Mouse (Mus musculus) C2C12 (cell line): ENCODE measurements around the gene Nrde2. TPM values are rescaled to one million over a fixed set of nuclear protein-coding genes. Genes with fewer than 3 reads are reported as not detected.
"Not testable (repeated sequence)": the region's sequence is repeated elsewhere in the genome, so short reads cannot be mapped to it uniquely, and the experiment has no call there.

Experiments used
- H3K27me3 ChIP-seq: one replicate; pipeline ENCODE4 v1.6.1; 2011; ENCODE audit not compliant: control insufficient read depth, insufficient read depth, insufficient read length
- H3K36me3 ChIP-seq: one replicate; pipeline ENCODE4 v1.6.1; 2011; ENCODE audit not compliant: control insufficient read depth, insufficient read depth
- H3K4me3 ChIP-seq: one replicate; pipeline ENCODE4 v1.5.1; 2011; ENCODE audit warnings: mild to moderate bottlenecking, control low read depth; ENCODE audit not compliant: poor library complexity, insufficient read depth, severe bottlenecking
- H3K79me2 ChIP-seq: one replicate; pipeline ENCODE4 v1.6.1; 2011; ENCODE audit not compliant: control insufficient read depth, insufficient read depth
- H3K79me3 ChIP-seq: one replicate; pipeline ENCODE4 v1.6.1; 2011; ENCODE audit warnings: low read depth, control low read depth
- H3ac ChIP-seq: one replicate; pipeline ENCODE3; 2011; ENCODE audit warnings: low read depth; ENCODE audit not compliant: control insufficient read depth, insufficient read length
- CEBPB ChIP-seq: IDR thresholded peaks from one replicate; pipeline ENCODE4 v1.6.1; 2011; ENCODE audit warnings: low read depth, mild to moderate bottlenecking, control low read depth, moderate library complexity
- CTCF ChIP-seq: IDR thresholded peaks from one replicate; pipeline ENCODE4 v1.5.1; 2011; ENCODE audit not compliant: control insufficient read depth, insufficient read depth, insufficient read length
- FOSL1 ChIP-seq: IDR thresholded peaks from one replicate; pipeline ENCODE4 v1.8.0; 2011; ENCODE audit warnings: mild to moderate bottlenecking, low read length; ENCODE audit not compliant: poor library complexity, insufficient read depth, severe bottlenecking
- MAX ChIP-seq: IDR thresholded peaks from one replicate; pipeline ENCODE4 v1.6.1; 2011; ENCODE audit warnings: mild to moderate bottlenecking, control low read depth
- MYOD1 ChIP-seq: IDR thresholded peaks from one replicate; pipeline ENCODE4 v1.6.1; 2011; ENCODE audit warnings: low read depth; ENCODE audit not compliant: control insufficient read depth, insufficient read length
- MYOG ChIP-seq: IDR thresholded peaks from one replicate; pipeline ENCODE4 v1.6.1; 2011; ENCODE audit not compliant: control insufficient read depth, insufficient read length; ENCODE audit errors: extremely low read depth
- USF1 ChIP-seq: IDR thresholded peaks from one replicate; pipeline ENCODE4 v1.6.1; 2011; ENCODE audit warnings: low read depth, mild to moderate bottlenecking, control low read depth, moderate library complexity
- polyA plus RNA-seq: library from polyadenylated mRNA; unstranded; fragments of >200 nt; fragmentation: generic; extraction: Trizol; gene quantifications from one replicate; pipeline ENCODE4 v1.2.1, GENCODE M21; 2012; ENCODE audit warnings: missing spikeins

The Nrde2 gene
- polyA plus RNA-seq, 1 experiment = 10.2 TPM

GRCm38 (mm10) chr12:100185897-100186296 lies 26.4 kb upstream of the Nrde2 start:
- H3K79me3 ChIP-seq = no peaks in the 10 kb centered on the region
- no peaks in the 10 kb centered on the region for H3K27me3 ChIP-seq
- no peaks in the 10 kb centered on the region for H3K79me2 ChIP-seq
- no peak overlapping the region for H3ac ChIP-seq
- H3K4me3 ChIP-seq = no peak overlapping the region
- no peaks in the 10 kb centered on the region for H3K36me3 ChIP-seq
- TF ChIP-seq MAX = no peak
- TF ChIP-seq CTCF = no peak
- TF ChIP-seq USF1 = no peak
- no peak for TF ChIP-seq MYOG
- TF ChIP-seq CEBPB = no peak

DNA sequence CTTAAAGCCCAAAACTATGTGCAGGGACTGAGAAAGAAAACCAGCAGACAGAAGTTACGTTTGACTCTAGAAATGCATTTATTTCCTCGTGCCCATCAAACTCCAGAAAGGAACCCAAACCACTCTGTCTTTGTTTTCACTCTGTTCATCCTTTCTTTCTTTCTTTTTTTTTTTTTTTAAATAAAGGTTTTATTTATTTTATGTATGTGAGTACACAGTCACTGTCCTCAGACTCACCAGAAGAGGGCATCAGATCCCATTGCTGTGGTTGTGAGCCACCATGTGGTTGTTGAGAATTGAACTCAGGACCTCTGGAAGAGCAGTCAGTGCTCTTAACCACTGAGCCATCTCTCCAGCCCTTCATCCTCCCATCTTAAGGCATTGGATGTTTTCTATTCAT lies 25.5 kb upstream of the Nrde2 start:
- not testable (repeated sequence) for H3K36me3 ChIP-seq, H3K4me3 ChIP-seq, H3K79me3 ChIP-seq, H3K79me2 ChIP-seq, H3K27me3 ChIP-seq, H3ac ChIP-seq

DNA sequence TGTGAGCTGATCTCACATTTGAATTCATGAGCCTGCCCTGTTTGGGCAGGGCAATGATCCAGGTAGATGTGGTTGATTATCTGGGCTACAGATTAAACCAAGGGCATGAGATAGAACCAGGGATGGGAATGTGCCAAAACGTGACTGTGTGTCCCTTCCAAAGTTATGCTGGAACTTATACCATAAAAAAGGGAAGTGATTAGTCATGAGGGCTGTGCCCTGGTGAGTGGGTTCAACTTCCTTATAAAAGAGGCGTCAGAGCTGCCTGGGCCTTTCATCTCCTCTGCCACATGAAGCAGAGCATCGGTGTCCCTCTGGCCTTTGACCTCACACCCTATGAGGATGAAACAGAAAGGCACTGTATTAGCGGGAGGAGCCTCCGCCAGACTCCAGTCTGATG lies 24.5 kb upstream of the Nrde2 start:
- no peak for TF ChIP-seq MYOD1
- no peak for TF ChIP-seq USF1
- no peak for TF ChIP-seq CEBPB
- no peak for TF ChIP-seq FOSL1
- no peak for TF ChIP-seq CTCF
- no peak for TF ChIP-seq MAX
- TF ChIP-seq MYOG = no peak
- Histone ChIP-seq H3K79me3 (no peaks in the 10 kb centered on the region), H3K27me3 (no peaks in the 10 kb centered on the region), H3K4me3 (no peak overlapping the region), H3K79me2 (no peaks in the 10 kb centered on the region), H3K36me3 (no peaks in the 10 kb centered on the region), H3ac (no peak overlapping the region)

DNA sequence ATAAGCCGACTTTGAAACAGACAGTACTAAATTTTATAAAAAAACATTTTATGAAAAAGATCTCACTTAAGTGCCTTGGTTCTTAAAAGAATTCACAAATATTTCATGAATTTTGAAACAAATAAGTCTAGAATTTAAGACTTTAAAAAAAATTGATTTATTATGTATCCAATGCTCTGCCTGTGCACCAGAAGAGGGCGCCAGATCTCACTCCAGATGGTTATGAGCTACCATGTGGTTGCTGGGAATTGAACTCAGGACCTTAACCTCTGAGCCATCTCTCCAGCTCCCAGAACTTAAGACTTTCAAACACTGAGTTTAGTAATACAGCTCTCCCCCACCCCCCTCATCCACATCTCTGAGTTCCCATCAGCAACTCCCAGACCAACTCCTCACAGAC lies 23.2 kb upstream of the Nrde2 start:
- H3K79me3 ChIP-seq = no peaks in the 10 kb centered on the region

GRCm38 (mm10) chr12:100180802-100181201 lies 21.3 kb upstream of the Nrde2 start:
- H3K4me3 ChIP-seq = no peak overlapping the region
- no peak overlapping the region for H3ac ChIP-seq
- H3K27me3 ChIP-seq = no peaks in the 10 kb centered on the region
- no peaks in the 10 kb centered on the region for H3K79me2 ChIP-seq
- TF ChIP-seq FOSL1 (no peak), MYOG (no peak), CTCF (no peak), MAX (no peak), MYOD1 (no peak), USF1 (no peak), CEBPB (no peak)
- no peaks in the 10 kb centered on the region for H3K79me3 ChIP-seq
- no peaks in the 10 kb centered on the region for H3K36me3 ChIP-seq

More for the DNA sequence above, 23.2 kb upstream of the Nrde2 start:
- H3K36me3 ChIP-seq = no peaks in the 10 kb centered on the region
- no peak overlapping the region for H3ac ChIP-seq
- H3K27me3 ChIP-seq = no peaks in the 10 kb centered on the region
- TF ChIP-seq CEBPB = no peak
- no peak for TF ChIP-seq USF1
- TF ChIP-seq FOSL1 = no peak
- no peak for TF ChIP-seq MYOD1
- no peak for TF ChIP-seq CTCF
- TF ChIP-seq MAX = no peak
- TF ChIP-seq MYOG = no peak
- H3K79me2 ChIP-seq = no peaks in the 10 kb centered on the region
- no peak overlapping the region for H3K4me3 ChIP-seq

GRCm38 (mm10) chr12:100178898-100179440 lies 19.5 kb upstream of the Nrde2 start:
- TF ChIP-seq CTCF (no peak), FOSL1 (no peak), MAX (no peak), MYOD1 (no peak)
- H3ac ChIP-seq = no peak overlapping the region
- H3K27me3 ChIP-seq = no peaks in the 10 kb centered on the region
- H3K36me3 ChIP-seq = no peaks in the 10 kb centered on the region
- no peak overlapping the region for H3K4me3 ChIP-seq
- no peaks in the 10 kb centered on the region for H3K79me3 ChIP-seq
- no peaks in the 10 kb centered on the region for H3K79me2 ChIP-seq
